Mouse (Mus musculus) layer of hippocampus, adult 11-12 months (tissue): ENCODE data around the gene Tubb4a.

Experiments
- DNase-seq: peaks from one replicate; pipeline ENCODE4 v3.0.0; 2022; ENCODE audit warnings: low spot score

Gene Tubb4a

DNA sequence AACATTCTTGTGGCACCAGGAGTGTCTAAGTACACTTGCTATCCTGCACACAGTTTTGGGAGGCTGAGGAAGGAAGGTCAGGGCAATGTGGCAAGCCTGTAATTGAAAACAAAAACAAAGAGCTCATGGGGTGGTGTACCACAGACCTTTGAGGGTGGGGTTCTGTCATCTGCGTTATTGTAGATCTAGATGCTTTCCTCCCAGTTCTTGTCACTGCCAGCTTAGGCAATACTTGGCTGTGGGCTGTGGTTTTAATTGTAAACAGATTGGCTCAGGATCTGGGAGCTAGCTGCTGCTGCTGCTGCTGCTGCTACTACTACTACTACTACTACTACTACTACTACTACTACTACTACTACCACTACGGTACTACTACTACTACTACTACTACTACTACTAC lies 14.7 kb upstream of the Tubb4a start:
- DNase-seq, result no peak

DNA sequence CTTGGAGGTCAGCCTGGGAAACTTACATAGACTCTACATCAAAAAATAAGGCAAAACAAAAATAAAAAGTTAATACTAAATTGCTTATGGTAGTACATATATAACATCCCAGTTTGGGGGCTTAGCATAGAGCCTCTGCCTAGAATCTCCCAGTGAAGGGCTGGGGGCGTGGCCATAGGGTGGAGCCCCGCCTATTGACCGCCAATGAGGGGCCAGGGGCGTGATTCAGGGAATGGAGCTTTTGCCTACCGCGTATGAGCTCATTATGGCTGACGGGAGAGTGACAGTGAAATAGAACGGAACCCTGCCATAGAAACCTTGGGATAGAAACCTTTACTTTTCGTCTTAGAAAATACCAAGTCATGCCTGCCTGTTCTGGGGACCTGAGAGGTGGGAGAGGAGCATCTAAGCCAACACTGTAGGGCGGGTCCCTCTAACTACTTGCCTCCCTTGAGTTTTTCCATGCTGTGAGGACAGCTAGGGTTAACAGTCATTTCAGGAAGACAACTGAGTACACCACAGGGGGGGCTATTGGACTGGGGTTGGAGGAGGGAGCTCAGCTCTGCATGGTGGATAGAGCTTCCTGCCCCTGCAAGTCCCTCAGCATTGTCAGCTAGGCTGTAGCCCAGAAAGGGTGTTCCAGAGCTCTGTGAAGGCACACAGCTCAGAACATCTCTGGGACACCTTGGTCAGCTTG lies 12.2 kb upstream of the Tubb4a start:
- no peak for DNase-seq

DNA sequence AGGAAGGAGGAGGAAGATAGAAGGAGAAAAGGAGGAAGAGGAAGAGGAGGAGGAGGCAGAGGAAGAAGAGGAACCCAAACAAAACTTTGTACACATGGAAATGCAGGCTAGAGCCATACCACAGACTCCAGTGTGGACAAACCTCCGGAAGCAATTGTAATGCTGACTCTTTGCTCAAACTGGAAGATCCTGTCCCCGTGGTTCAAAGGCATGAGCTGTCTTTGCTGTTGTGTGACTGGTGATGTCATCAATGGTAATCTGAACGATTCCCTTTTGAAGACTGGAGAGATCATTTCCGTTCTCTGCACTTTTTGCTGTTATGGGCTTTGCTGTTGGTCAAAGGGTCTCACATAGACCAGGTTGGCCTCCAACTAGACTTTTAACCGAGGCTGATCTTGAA lies 10.7 kb upstream of the Tubb4a start:
- no peak for DNase-seq

GRCm38 (mm10) chr17:57096623-57096920 lies 9.0 kb upstream of the Tubb4a start:
- DNase-seq, result peak; percentile 90

- DNase-seq, result no peak
Observed at GRCm38 (mm10) chr17:57095855-57096622, 8.5 kb upstream of the Tubb4a start.

DNA sequence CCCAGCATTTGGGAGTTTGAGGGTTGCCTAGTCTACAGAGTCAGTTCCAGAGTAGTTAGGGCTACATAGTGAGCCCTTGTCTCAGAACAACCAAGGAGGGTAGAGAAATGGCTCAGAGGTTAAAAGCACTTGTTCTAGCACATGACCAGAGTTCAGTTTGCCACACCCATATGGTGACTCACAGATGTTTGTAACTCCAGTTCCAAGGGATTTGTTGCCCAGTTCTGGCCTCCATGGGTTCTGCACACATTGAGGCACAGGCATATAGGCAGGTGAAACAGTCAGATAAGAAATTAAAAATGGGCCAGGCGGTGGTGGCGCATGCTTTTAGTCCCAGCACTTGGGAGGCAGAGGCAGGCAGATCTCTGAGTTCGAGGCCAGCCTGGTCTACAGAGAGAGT lies 6.6 kb upstream of the Tubb4a start:
- DNase-seq, result no peak

- DNase-seq, result peak; percentile 42
Observed at GRCm38 (mm10) chr17:57085970-57086757, 1.4 kb downstream of the Tubb4a start.

DNA sequence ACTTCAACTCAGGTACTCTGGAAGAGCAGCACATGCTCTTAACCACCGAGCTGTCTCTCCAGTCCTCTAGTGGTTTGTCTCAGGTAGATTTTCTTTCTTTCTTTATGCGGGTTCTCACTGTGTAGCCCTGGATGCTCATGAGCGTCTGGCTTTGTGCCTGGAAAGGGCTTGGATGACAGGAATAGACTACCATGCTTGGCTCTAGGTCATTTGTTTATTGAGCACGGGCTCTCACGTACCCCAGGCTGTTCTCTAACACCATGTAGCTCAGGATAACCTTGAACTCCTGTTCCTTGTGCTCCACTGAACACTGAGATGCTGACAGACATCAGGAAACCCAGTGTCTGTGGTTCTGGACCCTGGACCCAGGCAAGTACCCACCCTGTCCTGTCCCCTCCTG lies 5.1 kb downstream of the Tubb4a start:
- DNase-seq, result no peak

DNA sequence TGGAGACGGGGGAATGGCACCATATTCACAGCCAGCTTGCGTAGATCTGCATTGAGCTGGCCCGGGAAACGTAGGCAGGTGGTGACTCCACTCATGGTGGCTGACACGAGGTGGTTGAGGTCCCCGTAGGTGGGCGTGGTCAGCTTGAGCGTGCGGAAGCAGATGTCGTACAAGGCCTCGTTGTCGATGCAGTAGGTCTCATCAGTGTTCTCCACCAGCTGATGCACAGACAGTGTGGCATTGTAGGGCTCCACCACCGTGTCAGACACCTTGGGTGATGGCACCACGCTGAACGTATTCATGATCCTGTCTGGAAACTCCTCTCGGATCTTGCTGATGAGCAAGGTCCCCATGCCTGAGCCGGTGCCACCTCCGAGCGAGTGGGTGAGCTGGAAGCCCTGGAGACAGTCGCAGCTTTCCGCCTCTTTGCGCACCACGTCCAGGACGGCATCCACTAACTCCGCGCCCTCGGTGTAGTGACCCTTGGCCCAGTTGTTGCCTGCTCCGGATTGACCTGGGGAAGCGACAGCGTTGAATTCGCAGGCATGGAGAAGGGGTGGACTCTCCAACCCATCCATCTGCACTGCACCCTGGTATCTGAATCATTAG lies 6.2 kb downstream of the Tubb4a start:
- no peak for DNase-seq

GRCm38 (mm10) chr17:57079919-57080318 lies 7.7 kb downstream of the Tubb4a start:
- no peak for DNase-seq

GRCm38 (mm10) chr17:57078336-57078735 lies 9.2 kb downstream of the Tubb4a start, which contains the start of gene Dennd1c:
TSS of gene Dennd1c (minus strand) at chr17:57078514.
- no peak for DNase-seq

DNA sequence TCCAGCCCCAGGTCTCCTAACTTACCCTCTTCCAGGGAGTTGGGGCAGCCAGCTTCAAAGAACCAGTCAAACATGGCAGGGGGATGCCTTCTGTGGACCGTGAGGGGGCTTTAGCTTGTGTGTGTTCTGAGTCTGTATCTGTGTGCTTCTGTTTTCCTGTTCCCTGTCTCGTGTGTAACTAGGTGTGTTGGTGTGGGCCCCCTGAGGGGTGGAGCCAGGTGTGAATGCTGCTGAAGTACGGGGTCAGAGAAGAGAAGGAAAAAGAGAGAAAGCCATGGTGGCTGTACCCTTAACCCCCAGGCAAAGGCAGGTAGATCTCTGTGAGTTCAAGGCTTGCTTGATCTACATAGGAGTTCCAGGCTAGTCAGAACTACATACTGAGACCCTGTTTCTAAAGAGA lies 10.7 kb downstream of the Tubb4a start:
- DNase-seq, result no peak

GRCm38 (mm10) chr17:57070699-57071098 lies 16.9 kb downstream of the Tubb4a start:
- DNase-seq, result no peak

GRCm38 (mm10) chr17:57070272-57070671 lies 17.3 kb downstream of the Tubb4a start:
- DNase-seq, result no peak

- no peak for DNase-seq
Observed at GRCm38 (mm10) chr17:57066908-57067307, 20.7 kb downstream of the Tubb4a start.

DNA sequence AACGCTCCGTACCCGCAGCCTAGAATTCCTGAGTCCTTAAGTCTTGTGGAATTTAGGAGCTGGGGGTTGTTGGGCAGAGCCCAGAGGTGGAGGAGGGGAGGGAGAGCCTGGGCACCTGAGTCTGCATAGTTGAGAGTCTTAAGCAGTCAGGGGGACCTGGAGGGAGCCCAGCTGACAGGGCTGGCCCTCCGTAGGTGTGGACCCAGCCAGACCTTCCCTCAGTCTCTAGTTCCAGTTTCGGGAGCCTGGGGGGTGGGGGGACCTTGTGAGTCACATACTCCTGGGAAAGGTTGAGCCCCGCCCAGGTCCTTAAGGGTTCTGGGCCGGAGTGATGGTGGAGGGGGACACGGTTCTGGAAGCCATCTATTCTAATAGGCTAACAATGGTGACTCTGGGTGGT lies 24.6 kb downstream of the Tubb4a start:
- no peak for DNase-seq

GRCm38 (mm10) chr17:57062548-57062947 lies 25.0 kb downstream of the Tubb4a start:
- DNase-seq, result no peak

- no peak for DNase-seq
Observed at GRCm38 (mm10) chr17:57062011-57062521, 25.5 kb downstream of the Tubb4a start.

GRCm38 (mm10) chr17:57061069-57061468 lies 26.5 kb downstream of the Tubb4a start:
- DNase-seq, result no peak

GRCm38 (mm10) chr17:57060231-57060801 lies 27.3 kb downstream of the Tubb4a start:
- peak; percentile 96 for DNase-seq

DNA sequence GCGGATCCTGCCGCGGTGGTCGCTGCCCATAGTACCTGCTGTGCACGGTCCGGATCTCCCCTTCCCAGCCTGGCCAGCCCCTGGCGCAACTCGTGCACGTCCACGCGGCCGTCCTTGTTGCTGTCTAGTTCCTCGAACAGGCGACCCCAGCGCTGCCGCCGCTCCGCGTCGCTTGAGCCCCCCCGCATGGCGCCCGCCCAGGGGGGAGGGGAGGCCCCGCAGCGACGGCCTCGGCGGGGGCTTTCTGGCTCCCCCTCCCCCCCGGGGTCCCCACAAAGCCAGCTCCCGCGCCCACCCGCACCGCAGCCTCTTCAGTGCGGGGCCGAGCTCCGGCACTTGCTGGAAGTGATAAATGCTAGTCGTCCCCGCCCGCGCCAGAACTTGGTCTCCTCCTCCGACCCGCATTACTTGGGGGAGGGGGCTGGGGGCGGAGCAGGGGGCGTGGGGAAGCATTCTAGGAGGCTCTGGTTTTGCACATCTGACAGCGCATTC lies 28.1 kb downstream of the Tubb4a start, which contains the start of gene Slc25a23:
Slc25a23 (minus strand) TSS at position 378 of the 492 bp plus-strand sequence.
- peak; percentile 79 for DNase-seq
